Mouse (Mus musculus): ENCODE data around the gene Nipal1.

The Nipal1 gene

DNA sequence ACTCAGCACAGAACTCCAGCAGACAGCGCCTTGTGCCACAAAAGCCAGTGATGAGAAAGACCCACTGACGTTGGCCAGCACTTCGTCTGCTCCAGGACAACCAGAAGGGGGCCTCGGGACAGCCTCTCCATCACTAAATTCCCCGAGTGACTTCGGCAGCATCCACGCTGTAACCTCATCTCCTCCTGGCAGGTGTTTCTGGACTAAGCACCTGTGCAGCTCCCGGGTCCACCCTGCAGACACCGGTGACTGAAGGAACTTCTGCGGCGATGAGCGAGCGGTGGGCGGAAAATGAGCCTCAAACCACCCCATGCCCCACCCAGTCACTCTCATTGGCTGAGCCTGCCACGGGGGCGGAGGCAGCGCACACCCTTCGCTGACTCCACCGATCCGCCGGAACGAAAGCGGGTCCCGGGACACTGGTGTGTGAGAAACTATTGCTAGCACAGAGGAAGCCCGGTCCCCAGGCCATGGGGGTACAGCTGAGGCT, at the start of gene Nipal1:
Nipal1 (plus strand) TSS at position 378 of the 490 bp plus-strand sequence.
- DNase-seq (ENCODE audit: low spot score in 2 of 2), result peak in 1 of 2 experiments; percentile 3

DNA sequence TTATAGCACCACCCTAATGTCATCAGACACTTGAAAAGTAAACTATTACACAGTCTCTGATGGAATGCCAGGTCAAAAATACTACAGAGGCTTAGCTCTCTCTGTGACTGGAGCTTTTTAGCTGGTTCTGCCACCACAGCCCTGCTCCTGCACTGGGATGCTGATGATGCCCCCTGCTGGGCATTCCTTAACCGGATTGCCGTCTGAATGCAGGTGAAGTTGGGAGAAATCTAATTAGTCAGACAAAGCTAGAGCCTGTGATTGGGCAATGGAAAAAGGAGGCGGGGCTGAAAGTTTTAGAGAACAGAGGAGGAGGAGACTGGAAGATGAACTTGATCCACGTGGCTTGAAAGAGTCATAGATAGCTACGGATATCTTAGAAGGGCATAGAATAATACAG, 46.6 kb upstream of the Nipal1 start:
- DNase-seq (ENCODE audit: low spot score in 2 of 2), result no peak

DNA sequence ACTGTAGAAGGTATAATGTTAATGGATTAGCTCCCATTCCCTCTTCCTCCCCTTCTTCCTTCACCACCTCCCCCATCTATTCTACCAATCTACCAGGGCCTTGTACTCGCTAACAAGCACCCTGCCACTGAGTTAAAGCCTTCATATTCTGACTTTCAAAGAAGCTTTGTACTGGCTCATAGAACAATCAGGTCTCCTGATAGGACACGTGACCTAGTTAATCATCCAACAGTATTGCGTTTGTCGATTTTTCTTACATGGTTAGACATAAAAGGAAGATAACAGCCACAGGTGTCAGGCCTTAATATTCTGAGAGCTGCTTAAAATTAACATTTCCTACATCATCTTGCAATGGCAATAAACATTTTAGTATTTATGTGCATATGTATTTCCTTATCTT, 44.5 kb upstream of the Nipal1 start:
- no peak for DNase-seq (ENCODE audit: low spot score in 2 of 2)

DNA sequence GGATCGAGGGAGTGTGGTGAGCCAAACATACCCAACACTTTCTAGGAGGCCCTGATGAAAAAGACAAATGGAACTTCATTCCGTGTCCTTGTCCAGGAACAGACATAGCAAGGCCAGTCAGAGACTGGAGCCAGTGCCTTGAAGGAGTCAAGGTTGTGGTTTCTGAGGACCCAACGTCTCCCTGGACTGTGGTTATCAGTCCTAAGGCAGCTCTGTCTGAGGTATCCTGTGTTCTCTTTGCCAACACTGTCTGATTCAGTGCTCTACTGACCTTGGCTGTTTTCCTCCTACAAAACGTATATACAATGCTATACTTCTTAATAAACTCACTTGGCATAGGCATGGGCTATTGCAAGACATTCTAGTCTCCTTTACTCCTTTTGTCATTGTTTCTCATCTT, 30.2 kb upstream of the Nipal1 start:
- no peak for DNase-seq (ENCODE audit: low spot score in 2 of 2)

DNA sequence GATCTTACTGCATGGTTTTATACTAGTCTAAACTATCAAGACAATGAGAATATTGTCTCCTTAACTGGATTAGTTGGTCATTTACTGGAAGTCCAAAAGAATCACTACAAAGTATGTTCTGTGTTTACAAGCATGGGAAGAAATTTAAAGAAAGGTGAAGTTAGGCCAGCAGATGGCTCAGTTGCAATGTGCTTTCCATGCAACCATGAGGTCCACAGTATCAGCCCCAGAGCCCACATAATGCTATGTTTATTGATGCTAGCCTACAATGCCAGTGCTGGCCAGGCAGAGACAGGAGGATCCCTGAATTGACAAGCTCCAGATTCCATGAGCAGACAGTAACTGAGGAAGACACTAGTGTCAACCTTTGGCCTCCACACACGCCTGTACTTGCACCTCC, 26.6 kb upstream of the Nipal1 start:
- DNase-seq (ENCODE audit: low spot score in 2 of 2), result no peak

DNA sequence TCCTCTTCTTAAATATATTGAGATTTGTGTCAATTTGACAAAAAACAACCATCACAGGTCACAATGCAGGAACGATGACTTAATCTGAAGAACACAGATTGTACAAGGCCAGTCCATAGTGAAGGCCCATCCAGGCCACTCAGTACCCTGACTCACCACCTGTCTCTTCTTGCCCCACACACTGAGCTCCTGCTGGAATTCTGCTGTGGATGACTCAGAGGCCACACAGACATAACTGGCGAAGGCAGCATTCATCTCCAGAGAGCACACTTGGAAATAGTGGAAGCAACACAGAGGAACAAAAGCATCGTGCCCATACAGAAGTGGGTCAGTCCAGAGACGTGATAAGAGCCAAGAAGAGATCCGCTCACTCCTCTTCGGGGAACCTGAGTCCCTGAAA, 17.6 kb upstream of the Nipal1 start:
- DNase-seq (ENCODE audit: low spot score in 2 of 2), result no peak

DNA sequence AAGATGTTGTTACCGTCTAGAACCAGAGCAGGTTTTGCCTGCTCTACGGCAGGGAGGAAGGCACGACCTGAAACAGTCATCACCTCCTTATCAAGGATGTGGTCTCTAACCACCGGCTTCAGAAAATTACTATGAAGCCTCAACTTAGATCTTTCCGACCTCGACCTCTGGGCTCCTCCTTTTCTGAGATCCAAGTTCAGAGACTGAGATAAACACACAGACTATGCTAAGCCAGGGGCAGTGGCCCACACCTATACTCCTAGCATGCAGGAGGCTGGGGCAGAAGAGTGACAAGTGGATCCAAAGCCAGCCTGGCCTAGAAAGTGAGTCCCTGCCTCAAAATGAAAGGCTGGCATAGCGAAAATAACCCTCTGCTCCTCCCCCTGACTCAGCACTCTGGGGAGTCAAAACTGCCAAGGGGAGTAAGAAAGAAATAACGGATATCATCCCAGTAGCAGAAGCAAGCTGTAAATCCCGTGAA, 12.8 kb upstream of the Nipal1 start:
- no peak for DNase-seq (ENCODE audit: low spot score in 2 of 2)

DNA sequence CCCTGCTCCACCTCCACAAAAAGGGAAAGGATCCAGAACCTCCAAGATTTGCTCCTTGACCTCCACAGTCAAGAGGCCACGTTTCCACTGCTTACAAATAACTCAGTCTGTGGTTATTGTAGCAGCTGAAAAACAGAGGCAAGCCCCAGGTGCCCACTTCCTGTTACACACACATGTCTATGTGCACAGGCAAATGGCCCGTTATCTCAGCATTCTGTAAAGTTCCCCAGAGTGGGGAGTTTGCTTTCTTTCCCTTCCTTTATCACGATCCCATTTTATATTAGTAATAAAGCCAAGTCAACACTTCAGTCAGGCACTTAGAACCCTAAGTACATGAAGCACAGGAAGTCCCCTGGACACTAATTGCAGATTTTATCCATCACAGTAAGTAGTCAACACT, 11.5 kb upstream of the Nipal1 start:
- DNase-seq (ENCODE audit: low spot score in 2 of 2), result no peak

DNA sequence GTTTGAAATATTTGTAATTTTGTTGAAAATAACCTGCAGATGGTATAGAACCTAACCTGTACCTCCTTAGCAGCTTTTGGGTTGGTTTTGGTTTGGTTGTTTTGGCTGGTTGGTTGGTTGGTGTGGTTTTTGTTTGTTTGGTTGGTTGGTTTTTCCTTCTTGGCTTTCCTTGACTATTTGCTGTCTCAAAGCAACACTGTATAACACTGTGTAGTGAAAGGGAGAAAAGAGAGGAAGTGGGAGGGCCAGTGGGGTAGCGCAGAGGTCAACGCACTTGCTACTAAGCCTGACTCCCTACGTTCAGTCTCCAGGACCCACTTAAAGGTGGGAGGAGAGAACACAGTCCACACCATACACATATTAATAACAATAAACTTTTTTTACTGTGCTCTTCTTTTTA, 11.0 kb upstream of the Nipal1 start:
- DNase-seq (ENCODE audit: low spot score in 2 of 2), result no peak

DNA sequence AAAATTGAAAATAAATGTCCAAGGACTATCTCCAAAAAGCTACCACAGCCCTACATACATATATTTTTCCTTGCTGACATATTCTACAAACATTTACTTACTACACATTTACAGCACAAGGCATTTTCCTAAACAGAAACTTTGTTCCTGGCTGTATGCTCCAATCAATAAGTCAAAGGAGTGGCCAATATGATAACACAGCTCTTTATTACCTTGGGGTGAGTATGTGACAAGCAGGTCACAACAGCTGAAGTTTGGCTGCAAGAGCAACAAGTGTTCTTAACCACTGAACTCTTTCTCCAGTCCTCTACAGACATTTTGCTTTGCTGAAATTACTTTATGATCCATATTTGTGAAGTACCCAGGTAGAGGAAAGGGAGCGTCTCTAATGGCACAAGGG, 7.5 kb upstream of the Nipal1 start:
- no peak for DNase-seq (ENCODE audit: low spot score in 2 of 2)

DNA sequence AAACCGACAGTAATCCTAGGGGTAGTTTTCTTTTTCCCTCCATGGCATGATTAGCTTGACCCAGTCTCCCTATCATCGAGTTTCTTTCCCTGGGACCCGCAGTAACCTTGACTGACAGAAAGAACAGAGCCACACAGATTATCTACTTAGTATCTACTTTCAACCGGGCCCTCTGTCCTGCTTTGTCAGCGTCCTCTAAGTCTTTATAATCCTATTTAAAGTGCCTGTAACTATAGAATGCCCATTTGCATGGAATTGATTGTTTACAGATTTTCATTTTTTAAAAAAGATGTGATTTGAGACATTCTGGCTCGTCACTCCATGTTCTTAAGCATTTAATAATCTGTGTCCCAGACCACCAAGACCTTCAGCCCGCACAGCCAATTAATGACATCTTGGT, 3.9 kb upstream of the Nipal1 start:
- no peak for DNase-seq (ENCODE audit: low spot score in 2 of 2)

DNA sequence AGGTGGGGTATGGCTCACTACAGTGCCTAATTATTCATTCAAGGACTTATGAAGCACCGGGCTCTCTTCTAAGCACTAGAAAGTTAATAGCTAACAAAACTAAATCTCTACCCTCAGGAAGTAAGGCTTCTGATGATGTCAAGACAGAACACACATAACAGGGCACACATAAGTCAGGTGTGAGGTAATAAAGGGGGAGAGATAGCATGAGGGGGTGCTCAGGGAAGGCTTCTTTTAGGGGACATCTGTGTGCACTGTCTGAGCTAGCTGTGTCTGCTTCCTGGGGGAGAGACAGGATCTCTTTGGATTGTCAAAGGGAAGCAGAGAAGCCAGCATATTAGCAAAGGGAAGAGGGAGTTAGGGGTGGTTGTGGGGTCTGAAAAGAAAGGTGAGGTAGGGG, 3.4 kb upstream of the Nipal1 start, which contains the start of gene Cnga1:
Cnga1 (minus strand) TSS at position 101 of the 400 bp plus-strand sequence.
- no peak for DNase-seq (ENCODE audit: low spot score in 2 of 2)

DNA sequence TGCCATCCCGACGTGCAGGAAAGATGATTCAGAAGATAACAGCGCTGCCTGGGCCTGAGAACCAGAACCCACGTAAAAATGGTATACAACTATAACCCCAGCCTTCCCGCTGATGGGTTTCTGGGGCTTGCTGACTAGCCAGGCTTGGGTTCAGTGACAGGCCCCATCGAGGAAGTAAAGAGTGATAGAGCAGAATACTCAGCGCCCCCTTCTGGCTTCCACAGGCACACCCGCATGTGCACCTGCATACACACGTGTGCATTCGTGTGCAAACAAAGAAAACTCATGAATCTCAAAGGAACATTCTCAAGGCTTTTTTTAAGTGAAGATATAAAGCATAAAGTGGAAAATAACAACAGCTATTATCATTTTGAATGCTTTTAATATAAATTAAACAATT, 1.5 kb upstream of the Nipal1 start:
- no peak for DNase-seq (ENCODE audit: low spot score in 2 of 2)

DNA sequence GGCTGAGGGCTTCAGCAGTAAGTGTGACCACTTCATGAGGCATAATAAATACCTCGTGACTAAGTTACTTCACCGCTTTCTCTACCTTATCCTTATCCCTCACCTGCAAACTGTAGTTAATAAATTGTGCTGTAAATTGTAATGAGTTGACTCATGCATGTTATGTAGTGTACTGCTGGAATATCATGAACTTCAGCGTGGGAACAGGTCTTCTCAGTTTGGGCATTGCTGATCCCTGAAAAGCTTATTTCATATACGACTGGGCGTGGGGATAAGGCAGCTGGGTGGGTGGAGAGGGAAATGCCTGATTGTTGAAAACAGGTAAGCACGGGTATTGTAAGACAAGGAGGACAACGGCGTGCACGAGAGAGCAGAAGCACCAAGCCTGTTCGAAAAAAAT, 599 bp upstream of the Nipal1 start:
- no peak for DNase-seq (ENCODE audit: low spot score in 2 of 2)

DNA sequence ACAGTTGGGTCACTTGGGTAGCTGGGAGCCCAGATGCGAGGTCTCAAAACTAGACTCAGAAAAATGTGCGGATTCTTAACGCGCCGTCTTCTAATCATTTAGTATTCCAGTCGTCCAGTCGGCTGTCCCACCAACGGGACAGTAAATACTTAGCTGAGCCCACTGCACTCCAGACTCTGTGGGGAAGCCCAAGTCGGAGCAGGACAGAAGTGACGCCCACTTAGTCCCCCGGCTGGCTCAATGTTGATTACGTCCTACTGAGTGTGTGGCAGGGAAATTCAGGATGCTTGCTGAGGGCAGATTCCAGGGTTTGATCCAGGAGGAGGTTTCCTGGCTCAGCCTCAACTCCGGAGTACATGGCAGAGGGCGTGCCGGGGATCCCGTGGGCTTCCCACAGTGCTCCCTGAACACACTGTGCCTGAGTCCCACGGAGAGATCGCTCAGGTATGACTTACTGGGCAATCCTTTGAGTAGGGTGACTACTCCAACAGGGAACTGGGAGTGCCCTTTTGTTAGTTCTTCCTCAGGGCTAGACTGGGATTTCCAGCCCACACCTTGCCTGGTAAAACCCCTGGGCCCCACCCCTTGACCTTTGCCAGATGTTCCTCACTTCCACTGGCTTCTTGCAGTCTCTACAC, 482 bp downstream of the Nipal1 start:
- DNase-seq (ENCODE audit: low spot score in 2 of 2), result no peak

DNA sequence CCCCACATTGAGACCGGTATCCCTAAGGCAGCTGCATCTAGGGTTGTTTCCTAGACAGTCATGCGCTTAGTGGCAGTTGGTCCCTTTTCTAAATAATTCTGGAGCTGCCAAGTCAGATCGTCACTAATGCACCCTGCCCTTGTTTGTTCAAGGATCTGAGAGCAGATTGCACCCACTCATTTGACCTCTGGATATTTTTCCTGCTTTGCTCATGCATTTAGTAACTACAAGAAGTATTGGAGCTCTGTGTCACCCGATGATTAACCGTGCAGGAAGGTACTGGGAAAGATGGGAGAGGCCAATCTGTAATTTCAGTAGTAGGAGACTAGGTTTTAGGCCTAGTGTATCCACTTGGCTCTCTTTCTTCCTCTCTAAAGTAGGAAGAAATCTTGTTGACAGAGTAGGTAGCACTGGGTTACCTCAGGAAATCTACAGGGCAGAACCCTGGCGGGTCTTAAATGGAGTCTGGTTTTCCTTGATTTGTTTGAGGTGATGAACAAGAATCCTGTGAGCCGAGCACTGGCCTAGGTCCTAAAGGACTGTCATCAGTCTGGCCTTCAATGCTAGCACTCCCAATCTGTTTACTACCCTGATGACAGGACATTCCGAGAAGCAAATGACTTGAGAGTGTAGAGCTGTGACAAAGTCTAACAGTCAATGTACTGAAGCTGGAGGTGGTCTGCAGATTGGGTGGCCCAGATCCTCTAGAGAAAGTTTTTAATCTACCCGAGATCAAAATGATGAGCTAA, 1.6 kb downstream of the Nipal1 start:
- DNase-seq (ENCODE audit: low spot score in 2 of 2), result no peak

DNA sequence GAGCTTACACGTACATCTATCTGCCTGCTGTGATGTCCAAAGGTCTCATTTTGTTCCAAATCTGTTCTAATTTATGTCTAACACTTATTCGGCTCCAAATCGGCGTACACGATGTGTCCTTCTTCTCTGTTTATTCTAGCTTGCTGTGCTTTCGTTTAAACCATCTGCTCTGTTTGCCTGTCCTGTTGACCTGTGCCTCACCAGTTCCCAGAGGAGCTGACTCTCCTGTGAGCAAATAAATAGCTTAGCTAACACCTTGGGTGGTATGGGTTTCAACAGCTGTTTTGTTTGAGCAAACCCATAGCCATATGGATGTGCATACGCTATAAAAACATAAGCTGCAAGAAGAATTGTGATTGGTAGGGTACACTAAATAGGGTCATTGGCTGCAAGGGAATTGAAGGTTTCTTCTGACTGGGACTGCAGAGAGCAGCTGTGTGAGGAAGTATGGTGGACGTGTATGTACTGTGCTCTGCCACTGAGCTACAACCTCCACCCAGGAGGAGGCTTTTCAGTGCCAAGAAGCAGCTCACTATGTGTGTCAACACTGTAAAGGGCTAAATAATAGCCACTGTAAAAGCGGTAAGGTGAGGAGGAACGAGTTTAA, 5.6 kb downstream of the Nipal1 start:
- DNase-seq (ENCODE audit: low spot score in 2 of 2), result no peak

DNA sequence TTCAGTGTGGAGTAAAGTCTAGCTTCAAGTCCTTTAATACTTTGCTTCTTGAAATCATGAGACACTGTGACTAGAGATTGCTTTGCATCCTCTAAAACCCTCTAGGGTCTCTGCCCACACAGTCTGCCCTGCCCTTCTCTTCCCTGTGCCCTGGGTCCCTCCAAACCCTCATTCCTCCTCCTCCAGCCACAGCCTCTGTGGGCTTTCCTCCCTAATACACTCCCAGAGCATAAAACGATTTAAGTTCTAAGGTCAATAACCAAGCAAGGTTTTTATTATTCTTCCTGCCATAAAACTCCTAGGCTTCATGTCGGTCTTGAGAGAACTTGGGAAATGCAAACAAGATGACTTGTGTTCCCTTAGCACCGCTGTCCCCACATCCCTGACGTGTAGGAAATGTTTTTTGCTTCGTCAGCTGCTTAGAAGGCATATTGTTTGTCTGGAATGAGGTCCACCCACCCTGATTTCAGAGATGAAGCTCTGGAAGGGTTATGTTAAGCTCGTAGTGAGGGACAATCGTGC, 8.7 kb downstream of the Nipal1 start:
- no peak for DNase-seq (ENCODE audit: low spot score in 2 of 2)

DNA sequence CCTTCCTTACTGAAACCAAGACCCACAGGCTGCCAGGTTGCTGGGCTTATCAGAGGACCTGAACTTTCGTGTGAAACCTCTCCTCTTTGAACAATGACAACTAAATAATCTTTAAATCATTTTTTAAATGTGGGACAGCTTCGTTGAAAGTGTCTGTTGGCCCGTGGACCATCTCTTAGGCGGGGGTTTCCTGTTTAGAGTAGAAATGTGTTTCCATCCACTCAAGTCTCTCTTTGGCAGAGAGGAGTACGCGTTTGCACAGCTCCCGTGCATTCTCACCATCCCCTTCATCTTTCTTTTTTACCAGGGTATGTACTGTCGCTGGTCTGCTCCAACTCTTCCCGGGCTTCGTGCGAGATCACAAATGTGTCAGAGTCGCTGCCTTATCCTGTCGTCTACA, 10.8 kb downstream of the Nipal1 start:
- DNase-seq (ENCODE audit: low spot score in 2 of 2), result no peak

DNA sequence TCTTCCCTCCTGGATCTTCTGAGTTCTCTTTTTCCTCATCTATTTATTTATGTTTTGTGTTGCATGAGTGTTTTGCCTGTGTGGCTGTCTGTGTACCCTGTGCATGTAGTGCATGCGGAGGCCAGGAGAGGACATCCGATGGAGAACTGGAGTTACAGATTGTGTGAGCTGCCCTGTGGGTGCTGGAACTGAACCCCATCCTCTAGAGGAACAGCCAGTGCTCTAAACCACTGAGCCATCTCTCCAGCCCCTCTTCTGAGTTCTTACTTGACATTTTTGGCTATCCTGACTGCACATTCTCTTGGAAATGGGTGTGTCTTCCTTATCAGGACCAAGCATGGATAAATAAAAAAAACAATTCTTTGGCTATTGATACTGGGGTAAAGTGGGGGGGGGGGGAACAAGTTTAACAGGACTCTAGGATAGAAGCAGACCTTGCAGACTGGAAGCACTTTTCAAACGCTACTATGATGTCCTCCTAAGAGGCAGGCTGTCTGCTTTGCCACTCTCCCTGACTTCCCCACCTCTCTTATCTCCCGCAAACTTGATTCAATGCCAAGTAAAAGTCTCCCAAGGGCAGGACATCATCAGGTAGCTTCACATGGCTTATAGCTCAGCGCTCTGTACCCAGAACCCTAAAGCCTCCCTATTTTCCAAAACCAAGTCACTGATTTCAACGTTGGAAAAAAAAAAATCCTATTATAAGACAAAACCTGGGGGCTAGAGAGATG, 13.6 kb downstream of the Nipal1 start:
- DNase-seq (ENCODE audit: low spot score in 2 of 2), result no peak

DNA sequence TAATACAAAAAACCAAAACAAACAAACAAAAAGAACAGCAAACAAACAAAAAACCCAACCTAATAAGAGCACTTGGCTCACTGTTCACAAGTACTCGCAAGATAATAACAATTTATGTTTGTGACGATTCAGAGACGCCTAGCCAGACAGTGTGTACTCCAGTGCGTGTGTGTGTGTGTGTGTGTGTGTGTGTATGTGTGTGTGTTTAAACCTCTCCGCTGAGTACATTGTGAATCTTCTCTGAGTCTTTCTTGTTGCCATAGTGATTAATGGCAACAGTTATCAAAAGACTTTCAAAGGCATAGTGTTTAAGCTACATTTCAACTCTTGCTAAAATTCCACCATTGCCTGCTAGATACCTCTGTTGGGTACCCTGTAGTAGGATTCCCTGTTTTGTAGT, 16.5 kb downstream of the Nipal1 start:
- DNase-seq (ENCODE audit: low spot score in 2 of 2), result no peak

DNA sequence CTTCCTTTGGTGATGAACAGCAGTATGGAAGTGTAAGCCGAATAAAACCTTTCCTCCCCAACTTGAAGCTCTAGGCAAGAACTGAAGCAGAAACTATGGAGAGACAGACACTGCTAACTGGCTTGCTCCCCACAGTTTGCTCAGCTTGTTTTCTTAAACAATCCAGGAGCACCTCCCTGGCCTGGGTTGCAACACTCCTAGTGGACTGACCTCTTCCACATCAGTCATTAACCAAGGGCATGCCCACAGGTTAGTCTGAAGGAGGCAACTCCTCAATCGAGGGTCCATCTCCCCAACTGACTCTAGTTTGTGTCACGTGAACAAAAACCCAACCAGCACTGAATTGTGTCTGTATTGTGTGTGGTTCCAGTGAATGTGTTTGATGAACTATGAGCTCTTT, 17.3 kb downstream of the Nipal1 start:
- no peak for DNase-seq (ENCODE audit: low spot score in 2 of 2)
